Mouse (Mus musculus) ovary, postnatal 10 days (tissue): ENCODE measurements at regions not wholly inside any gene's neighbourhood (a gene's known extent, or its start where the extent isn't known, plus 50 kb on each side); places are given as distances from the start of the nearest gene placed in this dataset.
"Not testable (repeated sequence)": the region's sequence is repeated elsewhere in the genome, so short reads cannot be mapped to it uniquely, and the experiment has no call there.

Experiments used
- DNase-seq: peaks from one replicate; pipeline ENCODE4 v3.0.0; 2022; ENCODE audit warnings: low spot score

DNA sequence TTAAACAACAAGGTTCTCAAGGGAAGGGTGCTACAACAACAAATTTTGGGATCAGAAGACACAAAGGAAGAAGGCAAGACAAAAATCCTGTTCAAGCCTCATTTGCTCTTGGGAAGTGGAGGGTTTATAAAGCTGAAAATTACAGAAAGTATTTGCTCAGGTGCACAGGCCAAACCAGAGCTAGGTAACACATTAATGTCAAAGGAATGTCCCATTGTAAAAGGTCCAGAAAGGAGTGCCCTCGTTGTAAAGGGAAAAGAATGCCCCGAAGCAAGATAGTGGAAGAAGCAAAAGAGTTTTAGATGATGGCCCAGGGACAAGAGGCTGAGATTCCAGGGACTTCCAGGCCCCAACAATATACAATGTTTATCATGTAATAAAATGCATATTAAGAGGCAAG lies 317.3 kb downstream of the Car8 start:
- no peak for DNase-seq

DNA sequence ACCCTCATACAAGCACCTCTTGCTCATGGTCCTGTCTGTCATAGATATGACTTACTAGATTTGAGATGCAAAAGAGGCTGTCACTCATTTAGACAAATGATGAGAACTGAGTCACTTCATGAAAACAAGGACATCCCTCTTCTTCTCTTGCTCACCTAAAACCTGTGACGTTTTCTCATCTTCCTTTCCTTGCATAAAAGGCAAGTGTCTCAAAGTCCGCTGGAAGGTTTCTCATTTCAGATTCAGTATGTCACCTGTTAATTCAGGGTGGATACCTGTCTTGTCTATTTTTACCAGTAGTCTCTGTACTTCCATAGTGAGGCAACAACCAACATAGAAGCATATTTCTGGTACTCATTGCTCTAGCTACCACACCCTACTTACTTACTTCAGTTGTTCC lies 325.6 kb downstream of the Car8 start:
- no peak for DNase-seq

DNA sequence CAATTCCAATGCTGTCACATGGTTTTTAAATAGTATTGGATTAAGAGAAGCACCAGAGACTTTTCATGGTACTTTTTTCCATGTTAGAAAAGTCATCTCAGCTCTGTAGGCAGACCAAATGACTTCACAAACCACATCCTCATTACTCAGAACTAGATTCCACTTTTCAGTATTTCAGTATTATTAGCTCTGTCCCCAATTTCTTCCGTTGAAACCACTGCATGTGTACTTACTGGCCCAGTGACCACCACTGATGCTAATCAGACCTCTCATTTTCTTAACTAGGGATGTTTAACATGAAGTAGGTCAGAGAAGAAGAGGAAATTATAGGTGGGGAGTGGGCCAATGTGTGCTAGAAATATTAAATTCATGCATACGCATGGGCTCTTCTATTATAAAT lies 326.2 kb downstream of the Car8 start:
- DNase-seq: no peak

DNA sequence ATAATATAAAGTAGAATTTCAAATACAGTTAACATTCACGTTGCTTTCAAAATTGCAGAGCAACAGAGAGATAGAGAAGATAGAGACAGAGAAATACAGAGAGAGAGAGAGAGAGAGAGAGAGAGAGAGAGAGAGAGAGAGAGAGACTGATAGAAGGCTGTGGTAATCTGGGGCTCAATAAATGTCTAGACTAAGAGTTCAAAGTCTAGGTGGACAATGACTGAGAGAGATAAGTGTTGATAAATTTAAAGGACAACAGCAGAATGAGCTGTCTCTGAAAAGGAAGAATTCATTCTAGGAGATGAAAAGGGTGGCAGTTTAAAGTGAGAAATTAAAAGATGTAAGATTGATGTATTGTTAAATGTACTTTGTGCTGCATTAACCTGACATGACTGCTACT lies 335.7 kb downstream of the Car8 start:
- no peak for DNase-seq

DNA sequence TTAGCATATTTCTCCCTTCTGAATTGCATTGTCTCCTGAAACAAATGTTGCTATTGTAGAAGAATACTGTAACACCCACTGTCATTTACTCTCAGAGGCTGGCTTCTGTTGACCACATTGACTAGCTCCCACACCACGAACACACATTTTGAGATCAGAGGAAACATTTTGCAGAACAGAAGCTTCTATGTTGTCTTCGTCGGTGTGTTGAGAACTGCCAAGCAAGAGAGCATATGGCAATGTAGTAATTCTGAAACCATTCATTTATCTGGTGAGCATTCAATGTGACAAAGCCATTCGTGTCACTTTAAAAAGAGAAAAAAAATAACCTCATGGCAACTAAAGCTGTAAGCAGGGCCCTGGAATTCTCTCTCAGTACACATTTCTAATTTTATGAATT lies 343.9 kb downstream of the Car8 start:
- no peak for DNase-seq

DNA sequence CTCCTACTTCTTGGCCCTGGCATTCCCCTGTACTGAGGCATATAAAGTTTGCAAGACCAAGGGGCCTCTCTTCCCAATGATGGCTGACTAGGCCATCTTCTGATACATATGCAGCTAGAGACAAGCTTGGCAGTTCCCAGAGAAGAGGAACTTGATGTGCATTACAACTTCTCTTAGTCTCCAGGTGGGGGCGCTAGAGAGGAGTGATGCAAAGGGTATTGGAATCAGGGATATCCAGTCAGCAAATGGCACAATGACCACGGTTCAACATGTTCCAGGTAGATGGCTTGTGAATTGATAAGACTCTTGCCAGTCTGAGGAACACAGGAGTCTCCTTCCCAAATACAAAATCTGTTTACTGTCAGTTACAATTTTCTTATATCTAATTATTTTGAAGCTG lies 347.7 kb downstream of the Car8 start:
- DNase-seq: no peak

DNA sequence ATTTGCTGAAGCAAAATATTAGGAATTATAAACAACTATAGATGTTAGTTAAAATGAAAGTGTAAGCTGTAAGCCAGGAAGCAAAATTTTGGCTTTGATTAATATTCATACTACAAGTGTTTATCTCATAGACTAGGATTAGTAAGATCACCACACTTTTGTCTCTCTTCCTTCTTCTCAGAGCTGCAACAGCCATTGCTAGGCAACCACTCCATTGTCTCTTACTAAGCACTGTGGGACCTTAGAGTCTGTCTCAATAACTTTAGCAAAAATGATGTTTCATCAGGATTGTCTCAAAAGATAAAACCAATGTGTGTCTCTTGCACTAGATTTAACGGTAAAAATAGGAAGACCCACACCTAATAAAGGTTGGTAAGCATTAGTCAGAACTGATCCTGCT lies 384.3 kb downstream of the Car8 start:
- DNase-seq: no peak

DNA sequence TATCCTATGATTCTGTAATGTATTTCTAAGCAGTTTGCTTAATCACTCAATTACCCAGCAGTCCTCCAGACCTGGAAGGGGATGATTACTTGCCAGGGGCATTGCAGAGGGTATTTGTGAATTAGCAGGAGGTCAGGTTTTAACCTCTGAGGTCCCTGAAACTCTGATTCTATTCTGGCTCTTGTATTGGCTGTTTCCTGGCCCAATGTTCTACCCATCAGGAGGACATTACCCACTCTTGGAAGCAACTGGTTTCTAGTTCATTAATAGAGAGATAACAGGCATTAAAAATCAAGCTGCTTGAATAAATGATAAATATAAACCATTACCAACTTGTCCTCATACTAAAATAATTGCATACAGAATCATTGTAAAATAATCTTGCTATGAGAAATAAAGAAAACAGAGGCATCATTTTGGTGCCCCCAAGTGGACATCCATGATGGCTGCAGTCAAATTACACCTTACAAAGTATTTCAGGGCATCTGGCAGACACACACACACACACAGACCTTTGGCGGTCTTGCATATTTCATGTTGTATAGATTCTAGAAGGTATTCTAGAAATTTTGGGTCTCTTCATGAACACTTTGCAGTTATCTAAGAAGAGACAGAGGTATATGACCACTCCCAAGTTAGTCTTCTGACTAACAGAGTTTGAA lies 385.6 kb downstream of the Car8 start:
- DNase-seq: peak; percentile 1

DNA sequence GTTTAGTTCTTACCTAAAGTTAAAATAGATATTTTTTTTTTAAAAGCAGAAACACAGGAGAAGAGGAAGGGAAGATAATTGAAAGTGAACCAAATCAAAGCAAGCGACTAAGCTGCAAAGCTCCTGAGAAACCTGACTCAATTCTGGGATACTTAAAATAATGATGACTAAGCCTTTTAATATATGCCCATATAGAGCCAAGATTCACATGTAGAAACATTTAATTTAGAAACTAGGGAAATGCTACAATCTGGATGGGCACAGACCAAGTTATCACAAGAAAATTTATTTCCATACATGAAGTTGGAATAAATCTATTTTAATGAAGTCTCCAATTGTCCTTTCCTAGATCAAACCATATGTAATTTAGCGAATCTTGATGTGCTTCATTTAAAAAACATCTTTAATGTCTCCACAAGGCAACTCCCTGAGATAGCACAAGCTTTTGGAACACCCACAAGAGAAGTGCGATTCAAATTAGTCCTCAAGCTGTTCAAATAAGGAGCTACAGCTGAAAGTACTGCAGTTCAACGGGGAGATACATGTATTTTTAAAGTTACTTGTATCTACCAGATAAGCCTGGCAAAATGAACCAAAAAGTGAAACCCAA lies 386.7 kb downstream of the Car8 start:
- no peak for DNase-seq

DNA sequence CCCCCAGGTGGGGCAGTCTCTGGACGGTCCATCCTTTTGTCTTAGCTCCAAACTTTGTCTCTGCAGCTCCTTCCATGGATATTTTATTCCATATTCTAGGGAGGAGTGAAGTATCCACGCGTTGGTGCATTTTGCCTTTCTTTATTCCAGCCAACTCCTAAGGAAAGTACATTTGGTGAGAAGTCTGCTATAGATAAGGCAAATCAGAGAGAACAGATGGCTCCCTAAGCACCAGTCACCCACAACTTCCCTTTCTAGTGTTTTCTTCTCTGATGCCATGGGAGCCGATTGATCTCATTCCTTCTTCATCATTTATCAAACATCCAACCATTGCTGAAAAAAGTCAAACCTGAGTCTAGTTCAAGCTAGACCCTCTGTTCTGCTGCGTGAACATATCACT lies 391.4 kb downstream of the Car8 start:
- DNase-seq: no peak

DNA sequence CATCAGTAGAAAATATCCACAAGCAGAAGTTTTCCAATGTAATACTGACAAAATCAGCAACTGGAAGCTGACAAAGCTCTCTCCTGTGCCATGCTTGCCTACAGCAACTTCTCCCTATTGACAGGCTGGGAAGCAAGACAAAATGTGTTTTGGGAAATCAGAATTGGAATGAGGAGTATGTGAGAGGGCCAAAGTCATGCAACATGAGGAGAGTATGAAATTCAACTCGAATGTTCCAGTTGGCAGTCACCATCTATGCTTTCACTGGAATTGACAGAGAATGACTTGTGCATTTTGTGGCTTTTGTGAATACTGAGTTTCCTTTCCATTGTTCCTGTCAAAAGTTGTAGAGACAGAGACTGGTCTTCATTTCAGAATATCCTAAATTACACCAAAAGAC lies 409.7 kb downstream of the Car8 start:
- no peak for DNase-seq

DNA sequence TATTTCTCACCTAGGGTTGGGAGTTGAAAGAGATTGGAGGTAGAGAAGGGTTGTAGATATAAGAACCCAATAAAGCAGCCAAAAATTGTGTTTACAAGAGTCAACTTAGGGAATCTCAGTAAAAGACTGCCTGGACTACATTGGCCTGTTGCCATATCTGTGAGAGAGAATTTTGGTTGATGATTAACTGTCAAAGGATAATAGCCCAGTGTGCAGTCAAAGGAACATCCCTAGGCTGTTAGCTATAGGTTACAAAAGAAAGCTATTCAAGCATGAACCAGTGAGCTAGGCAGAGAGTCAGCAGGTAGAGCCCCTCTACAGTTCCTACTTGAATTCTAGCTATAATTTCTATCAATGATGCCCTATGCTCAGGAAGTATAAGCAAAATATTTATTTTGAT lies 419.0 kb downstream of the Car8 start:
- DNase-seq: no peak

DNA sequence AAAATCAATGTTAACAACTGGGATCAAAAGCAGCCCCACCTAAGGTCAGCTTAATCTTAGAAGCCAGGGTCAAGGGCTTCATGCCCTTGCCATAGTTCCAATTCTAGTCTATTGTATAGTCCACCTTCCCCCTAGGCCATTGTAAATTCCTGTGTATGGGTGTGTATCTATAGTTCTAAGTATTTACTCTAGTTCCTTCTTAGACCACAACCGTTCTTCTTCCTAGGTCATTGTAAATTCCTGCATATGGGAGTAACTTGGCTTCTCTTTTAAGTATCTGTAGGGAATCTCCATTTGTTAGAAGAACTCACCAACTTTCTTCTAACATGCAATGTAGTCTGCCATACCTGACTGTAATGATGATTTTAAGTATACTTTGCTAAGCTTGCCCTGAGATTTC lies 461.1 kb downstream of the Car8 start:
- not testable (repeated sequence) for DNase-seq

DNA sequence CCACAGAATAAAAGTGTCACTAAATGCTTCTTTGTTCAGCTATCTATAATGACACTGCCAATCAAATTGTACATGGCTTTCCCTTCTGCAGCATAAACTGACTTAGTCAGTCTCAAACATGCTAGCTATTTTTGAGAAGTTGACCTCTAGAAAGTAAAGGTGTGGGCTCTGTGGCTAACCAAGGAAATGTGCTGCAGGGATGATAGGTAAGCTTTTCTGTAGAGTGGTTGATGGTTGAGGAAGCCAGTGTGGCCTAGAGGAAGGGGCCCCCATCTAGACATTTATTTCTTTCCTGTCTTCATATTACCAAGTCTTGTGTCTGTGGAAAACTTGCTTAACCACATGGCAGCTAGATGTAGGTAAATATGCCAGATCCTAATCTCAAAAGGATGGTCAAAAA lies 483.4 kb downstream of the Car8 start:
- no peak for DNase-seq

DNA sequence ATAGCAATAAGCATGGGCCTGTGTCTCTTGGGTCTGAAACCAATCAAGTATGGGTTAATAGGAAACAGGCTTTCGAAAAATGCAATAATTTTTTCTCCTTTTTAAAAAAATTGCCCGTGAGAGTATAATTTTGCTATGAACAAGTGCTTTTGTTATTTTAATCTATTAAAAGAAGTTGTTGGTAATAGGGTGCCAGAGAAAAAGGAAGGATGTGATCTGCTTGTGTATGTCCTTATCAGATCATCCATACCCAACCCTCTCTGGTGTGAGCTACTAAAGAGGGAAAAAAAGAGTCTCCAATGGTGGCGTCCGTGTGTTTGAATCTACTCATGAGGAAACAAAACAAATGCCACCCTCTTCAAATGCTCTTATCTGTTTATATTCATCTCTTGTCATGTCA lies 484.9 kb downstream of the Car8 start:
- no peak for DNase-seq

DNA sequence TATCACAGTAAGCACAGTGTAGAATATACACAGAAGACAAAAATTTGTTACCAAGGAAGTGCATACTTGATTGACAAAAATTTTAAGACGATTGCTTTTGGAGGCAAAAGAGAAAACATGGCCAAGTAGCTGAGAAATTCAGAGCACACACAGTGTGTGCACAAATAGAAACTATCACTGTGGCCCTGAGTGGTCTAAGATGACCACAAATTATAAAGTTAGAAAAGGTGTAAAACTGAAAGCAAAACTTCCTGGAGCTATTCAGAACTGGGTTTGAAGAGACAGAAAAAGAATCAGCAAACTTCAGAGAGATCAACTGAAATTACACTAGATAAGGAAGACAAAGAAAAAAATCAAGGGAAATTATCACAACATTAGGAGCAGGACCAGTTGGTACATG lies 487.6 kb downstream of the Car8 start:
- DNase-seq: no peak

DNA sequence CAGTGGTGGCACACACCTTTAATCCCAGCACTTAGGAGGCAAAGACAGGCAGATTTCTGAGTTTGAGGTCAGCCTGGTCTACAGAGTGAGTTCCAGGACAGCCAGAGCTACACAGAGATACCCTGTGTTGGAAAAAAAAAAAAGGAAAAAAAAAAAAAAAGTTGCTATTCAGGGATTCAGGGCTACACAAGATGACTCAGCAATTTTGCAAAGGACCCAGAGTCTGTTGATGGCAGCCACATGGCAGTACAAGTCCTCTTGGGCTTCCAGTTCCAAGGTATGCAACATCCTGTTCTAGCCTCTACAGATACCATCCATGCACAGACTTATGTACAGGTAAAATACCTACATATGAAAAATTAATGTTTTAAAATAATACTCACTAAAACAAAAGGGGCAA lies 515.9 kb downstream of the Car8 start:
- no peak for DNase-seq

DNA sequence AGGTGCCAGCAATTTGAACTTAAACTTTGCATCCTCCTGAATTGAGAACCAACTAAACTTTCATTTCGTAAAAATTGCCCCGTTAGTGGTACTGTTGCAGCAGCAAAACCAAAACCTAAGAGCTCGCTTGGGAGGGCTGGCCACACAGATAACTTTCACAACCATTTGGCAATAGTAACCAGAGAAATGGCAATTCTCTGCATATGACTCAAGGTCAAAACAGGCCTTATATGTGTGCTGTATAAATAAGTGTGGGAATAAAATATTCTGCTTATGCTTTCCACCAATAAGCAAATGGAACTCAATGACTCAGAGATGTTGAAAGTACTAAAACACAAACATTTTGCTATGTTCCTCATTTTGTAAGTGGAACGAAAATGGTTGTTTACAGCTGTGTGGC lies 550.3 kb downstream of the Car8 start:
- no peak for DNase-seq

DNA sequence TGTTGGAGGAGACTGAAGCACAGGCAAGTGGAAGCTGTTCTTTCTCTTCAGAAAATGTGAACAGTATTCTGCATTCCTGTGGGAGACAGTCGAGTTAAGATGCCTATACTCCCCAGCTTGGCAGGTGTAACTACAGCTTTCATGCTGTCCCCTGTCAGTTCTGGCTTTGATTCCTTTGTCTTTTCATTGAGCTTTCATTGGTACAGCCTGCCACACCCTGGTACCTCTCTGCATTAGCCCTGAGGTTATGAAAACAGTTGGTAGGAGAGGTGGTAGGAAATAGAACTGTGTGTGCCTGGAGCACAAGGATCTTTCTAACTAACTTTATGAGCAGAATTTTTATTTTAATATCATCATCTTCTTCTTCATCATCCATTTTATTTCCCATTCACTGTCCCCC lies 551.6 kb downstream of the Car8 start:
- DNase-seq: no peak

DNA sequence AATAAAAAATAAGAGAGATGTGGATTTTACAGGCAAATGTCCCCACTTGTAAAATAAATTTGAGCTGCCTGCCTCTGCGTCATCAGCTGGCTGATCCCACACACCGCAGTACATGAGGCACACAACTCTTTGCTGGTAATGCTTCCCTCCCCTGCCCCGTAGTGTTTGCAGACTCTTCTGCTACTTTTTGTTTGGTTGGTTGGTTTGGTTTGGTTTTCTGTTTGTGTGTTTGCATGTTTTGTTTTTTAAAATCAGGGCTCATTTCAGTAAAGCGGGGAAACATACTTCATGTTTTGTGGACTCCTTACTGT lies 568.1 kb downstream of the Car8 start:
- no peak for DNase-seq

DNA sequence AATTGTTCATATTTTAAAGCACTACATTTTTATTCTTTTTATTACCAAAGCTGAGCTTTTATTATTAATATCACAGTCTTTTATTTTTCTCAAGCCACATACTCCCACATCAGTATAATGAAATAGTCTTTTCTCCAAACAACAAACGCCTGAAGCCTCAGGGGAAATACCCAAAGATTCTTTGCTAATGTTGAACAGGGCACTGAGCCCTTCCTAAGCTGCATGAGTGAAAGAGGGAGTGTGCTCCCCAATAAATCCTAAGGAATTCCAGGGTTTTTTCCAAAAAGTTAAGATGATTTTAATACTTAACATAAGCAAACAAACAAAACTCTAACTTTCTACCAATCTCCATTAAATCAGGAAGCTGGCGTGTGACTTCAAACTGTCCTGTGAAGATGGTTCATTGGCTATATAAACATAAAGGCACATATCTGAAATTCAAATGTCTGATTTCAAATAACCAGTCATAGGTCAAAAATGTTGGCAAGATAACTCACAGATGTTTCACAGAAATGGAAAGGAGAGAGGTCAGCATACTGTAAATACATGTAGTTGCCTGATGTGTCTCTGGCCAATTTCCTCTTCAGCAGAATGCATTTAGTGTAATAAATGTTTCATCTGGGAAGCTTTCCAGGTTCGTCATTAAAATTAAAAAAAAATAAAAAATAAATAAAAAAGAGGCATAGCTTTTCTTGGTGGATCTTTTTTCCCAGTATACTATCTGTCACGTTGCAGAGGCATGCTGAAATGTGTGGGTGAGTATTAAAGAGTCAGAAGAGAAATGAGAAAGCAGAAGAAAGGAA lies 568.6 kb downstream of the Car8 start:
- DNase-seq: no peak

DNA sequence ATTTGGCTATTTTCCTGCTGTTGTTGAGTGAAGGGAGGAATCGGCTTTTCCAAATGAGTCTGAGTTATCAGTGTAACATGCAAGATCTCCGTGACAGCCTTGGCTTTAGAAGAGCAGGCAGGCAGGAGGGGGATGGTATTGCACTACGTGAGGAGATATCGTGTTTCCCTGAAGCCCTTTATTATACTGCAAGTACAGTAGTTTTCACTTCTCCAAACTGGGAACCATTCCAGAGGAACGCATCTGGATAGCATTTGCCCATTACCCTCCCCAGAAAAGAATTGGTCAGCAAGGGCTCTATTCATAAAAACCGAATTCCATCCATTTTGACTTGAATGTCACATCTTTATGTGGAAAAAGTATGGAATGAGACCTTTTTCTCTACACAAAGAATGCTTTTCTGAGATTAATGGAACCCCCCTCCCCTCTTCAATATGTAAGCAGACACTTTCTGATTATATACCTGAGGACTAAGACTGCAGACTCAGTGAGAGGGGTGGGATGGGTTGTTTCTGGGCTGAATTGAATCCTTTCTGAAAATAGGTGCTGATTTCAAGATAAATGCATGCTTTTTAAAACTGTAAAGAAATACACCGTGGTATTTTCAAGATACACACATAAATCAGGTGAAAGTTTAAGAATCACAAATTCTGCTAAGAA lies 571.8 kb downstream of the Car8 start:
- no peak for DNase-seq

DNA sequence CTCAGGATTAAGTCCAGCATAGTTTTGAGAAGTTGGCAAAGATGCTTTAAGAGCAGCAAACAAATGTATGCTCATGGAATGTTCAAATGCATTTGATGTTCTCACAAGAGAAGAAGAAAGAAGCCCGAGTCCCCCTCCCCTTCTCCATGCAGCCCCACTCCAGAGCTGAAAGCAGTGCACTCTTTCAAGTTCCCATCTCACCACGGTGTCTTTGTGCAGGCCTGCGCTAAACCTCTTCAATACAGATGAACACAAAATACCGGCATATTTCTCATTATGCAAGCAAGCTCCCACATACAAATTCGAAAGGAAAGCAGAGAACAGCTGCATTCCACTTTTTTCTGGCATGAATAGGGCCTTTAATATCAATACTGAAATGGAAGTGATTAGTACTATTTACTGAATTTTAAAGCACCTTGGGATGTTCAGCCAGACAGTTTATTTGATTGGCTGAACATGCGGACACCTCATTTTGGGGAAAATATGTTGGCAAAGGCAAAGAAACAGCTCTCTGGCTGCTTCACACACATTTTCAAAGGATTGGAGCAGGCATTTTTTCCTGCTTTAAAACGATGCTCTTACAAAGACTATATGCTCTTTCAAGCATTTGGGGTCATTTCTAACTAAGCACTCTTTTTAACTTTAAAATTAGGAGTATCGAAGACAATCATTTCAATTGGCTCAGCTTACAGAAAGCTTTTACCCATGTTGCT lies 595.8 kb downstream of the Car8 start:
- no peak for DNase-seq
